Mouse (Mus musculus) thymus, postnatal 4 days (tissue): ENCODE measurements around the gene Mettl8.

Source experiments
- DNase-seq: peaks from one replicate; pipeline ENCODE4 v3.0.0; 2021

The Mettl8 gene

GRCm38 (mm10) chr2:70924049-70924448 lies 131.3 kb downstream of the Mettl8 start:
- no peak for DNase-seq

- no peak for DNase-seq
Observed at GRCm38 (mm10) chr2:70922814-70923213, 132.6 kb downstream of the Mettl8 start.

GRCm38 (mm10) chr2:70920937-70921596 lies 134.3 kb downstream of the Mettl8 start:
- DNase-seq = peak; percentile 44

- DNase-seq = peak; percentile 64
Observed at GRCm38 (mm10) chr2:70919913-70920522, 135.4 kb downstream of the Mettl8 start.

- DNase-seq = no peak
Observed at GRCm38 (mm10) chr2:70918516-70918915, 136.9 kb downstream of the Mettl8 start.
